Mouse (Mus musculus) ES-E14 (cell line): Measurements from ENCODE around the gene Sh3tc1.

Experiments used
- HCFC1 ChIP-seq: IDR thresholded peaks from 2 replicates; pipeline ENCODE4 v1.6.1; 2012; ENCODE audit warnings: low read length, inconsistent platforms, borderline replicate concordance; ENCODE audit not compliant: insufficient read depth
- MAFK ChIP-seq: IDR thresholded peaks from 2 replicates; pipeline ENCODE4 v1.6.1; 2014; ENCODE audit warnings: mild to moderate bottlenecking, low read depth, low read length, inconsistent platforms; ENCODE audit not compliant: insufficient read depth
- ZC3H11A ChIP-seq: IDR thresholded peaks from 2 replicates; pipeline ENCODE4 v1.6.1; 2012; ENCODE audit warnings: low read depth, mild to moderate bottlenecking, inconsistent platforms, low read length, borderline replicate concordance

- no peak for TF ChIP-seq HCFC1
- TF ChIP-seq MAFK = no peak
- TF ChIP-seq ZC3H11A = no peak
Observed at GRCm38 (mm10) chr5:35762850-35763249, 23.1 kb upstream of the Sh3tc1 start.
